Comparison of ENCODE assay signal across 8 mouse cellular contexts in the genomic region with DNA sequence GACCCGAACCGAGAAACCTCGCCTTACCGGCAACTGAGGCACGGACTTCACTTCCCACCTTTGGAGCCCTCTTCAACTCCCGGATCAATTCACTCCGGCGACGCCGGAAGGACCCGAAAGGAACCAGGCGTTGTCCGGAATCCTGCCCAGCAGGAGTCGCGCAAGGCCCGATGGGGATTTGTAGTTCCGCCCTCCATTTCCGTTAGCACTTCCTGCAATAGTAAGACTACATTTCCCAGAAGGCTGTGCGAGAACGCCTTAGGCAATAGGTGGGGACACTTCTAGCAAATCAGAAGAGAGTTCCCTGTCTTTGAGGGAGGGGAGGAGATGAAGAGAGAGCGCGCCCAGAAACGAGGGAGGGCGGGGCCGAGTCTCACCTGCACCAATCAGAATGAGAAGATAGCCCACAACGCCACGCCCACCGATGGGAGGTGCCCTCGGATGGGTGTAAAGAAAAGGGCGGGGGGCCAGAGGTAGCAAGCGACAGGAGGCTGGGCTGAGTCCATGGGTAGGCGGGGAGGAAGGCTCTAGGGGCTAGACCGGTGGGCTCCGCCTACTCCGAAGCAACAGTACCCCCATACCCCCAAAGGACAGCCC. TPM values are rescaled to one million over a fixed set of nuclear protein-coding genes. Genes with fewer than 3 reads are reported as not detected.
DNase-seq lines count a peak whose midpoint lies in the region; ATAC-seq and TF ChIP-seq lines count a peak whose summit lies in the region.

A gene (minus strand): TSS at position 162 of the 597 bp plus-strand sequence.

- ATAC-seq in common myeloid progenitor, adult 5-6 weeks (replicated peaks; ENCODE audit: low read depth, poor library complexity, severe bottlenecking): peak; percentile 87
- peak; percentile 98 for ATAC-seq in hindbrain, postnatal 0 days
- ATAC-seq in megakaryocyte, adult 5-6 weeks (ENCODE audit: poor library complexity, severe bottlenecking): peak; percentile 81

- H3K4me3 ChIP-seq in gastrocnemius, adult 2 months: peak within 1 kb of the TSS; percentile 91
- H3K4me3 ChIP-seq in hindbrain, postnatal 0 days (ENCODE audit: low read length): peak within 1 kb of the TSS; percentile 98
- peak within 1 kb of the TSS; percentile 95 for H3K4me3 ChIP-seq in left cerebral cortex, adult 2 months

- peak; percentile 36; the same call in 1 of the 2 replicates for TF ChIP-seq CTCF in gastrocnemius, adult 2 months (IDR thresholded peaks at IDR 0.05)
- peak; percentile 51 for TF ChIP-seq CTCF in hindbrain, postnatal 0 days (IDR thresholded peaks at IDR 0.05; ENCODE audit: low read depth)
- peak; percentile 33 for TF ChIP-seq CTCF in left cerebral cortex, adult 2 months (IDR thresholded peaks at IDR 0.05)

- peak within 1 kb of the TSS; percentile 80 for H3K4me2 ChIP-seq in hindbrain, postnatal 0 days (ENCODE audit: low read depth, low read length)

- under 1% methylated on average over 35 of the region's 35 CpGs for WGBS in hindbrain, postnatal 0 days

- H3K36me3 ChIP-seq in hindbrain, postnatal 0 days (ENCODE audit: insufficient read depth, low read length): no peaks in the 10 kb centered on the region

- H3K9ac ChIP-seq in hindbrain, postnatal 0 days (replicated peaks; ENCODE audit: low read length): peak within 1 kb of the TSS; percentile 89

- H3K9me3 ChIP-seq in hindbrain, postnatal 0 days (ENCODE audit: low read length): no peaks in the 10 kb centered on the region

- H3K27ac ChIP-seq in gastrocnemius, adult 2 months: peak within 1 kb of the TSS; percentile 97
- peak within 1 kb of the TSS; percentile 85 for H3K27ac ChIP-seq in hindbrain, postnatal 0 days
- peak within 1 kb of the TSS; percentile 90 for H3K27ac ChIP-seq in left cerebral cortex, adult 2 months

- DNase-seq in ZHBTc4 (ENCODE audit: low read depth, low spot score): peak; percentile 100
- peak; percentile 99 for DNase-seq in gastrocnemius, adult 2 months
- DNase-seq in hindbrain, postnatal 0 days (ENCODE audit: low spot score): peak; percentile 100
- DNase-seq in left cerebral cortex, adult 2 months (ENCODE audit: extremely low spot score in 1 of 2, low spot score in 2 of 2): peak; percentile 96 to 99
- peak; percentile 99 to 100 for DNase-seq in right cerebral cortex, adult 2 months (ENCODE audit: low spot score in 2 of 2)
- peak; percentile 99 for DNase-seq in urinary bladder, postnatal 14 days (ENCODE audit: low spot score)

- H3K27me3 ChIP-seq in hindbrain, postnatal 0 days (ENCODE audit: insufficient read depth, low read length): no peaks in the 10 kb centered on the region

- intact Hi-C loops in gastrocnemius, adult 2 months (cut with DNase I): loop anchor here (5.0 kb wide), 1 partner anchor 34 kb away; no protein-coding TSS in a partner anchor
- intact Hi-C loops in left cerebral cortex, adult 2 months (cut with DNase I): loop anchor here (2.0 kb wide), 1 partner anchor 164 kb away; no protein-coding TSS in a partner anchor

- peaks cover 8% of the 10 kb centered on the region for H3K4me1 ChIP-seq in hindbrain, postnatal 0 days (ENCODE audit: insufficient read depth, low read length)

RNA-seq across cellular contexts. Expression of the gene that starts here (rescaled TPM):
- 117 and 129 TPM in 2 replicates for total RNA-seq in common myeloid progenitor, adult 5-6 weeks (2017)
- 10 to 100 TPM; 16.6 to 16.7 TPM for total RNA-seq in gastrocnemius, adult 2 months (2021)
- 29.4 and 30.0 TPM in 2 replicates for total RNA-seq in hindbrain, postnatal 0 days (2014; rRNA removed)
- polyA plus RNA-seq in hindbrain, postnatal 0 days (2015; fragmentation: Nextera tagmentation; extraction: Ambion mirVana): 110 and 112 TPM in 2 replicates
- total RNA-seq in left cerebral cortex, adult 2 months (2021): 10 to 100 TPM; 59.1 to 66.1 TPM
- 81.3 and 90.3 TPM in 2 replicates for total RNA-seq in megakaryocyte, adult 5-6 weeks (2015)
- 150 and 165 TPM in 2 replicates for total RNA-seq in megakaryocyte, adult 5-6 weeks (2017)

Comparison
In these comparisons a context has a peak if more than half of its experiments do, and no peak if none do; other contexts are left out.
1. Peak in every context shown above with its lines: DNase-seq, ATAC-seq, H3K4me3 ChIP-seq and H3K27ac ChIP-seq.